Mouse (Mus musculus): Measurements from ENCODE around the gene Flnc. TPM values are rescaled to one million over a fixed set of nuclear protein-coding genes. Genes with fewer than 3 reads are reported as not detected.

The Flnc gene
- total RNA-seq, 2 experiments from 2014 or later, result not detected

DNA sequence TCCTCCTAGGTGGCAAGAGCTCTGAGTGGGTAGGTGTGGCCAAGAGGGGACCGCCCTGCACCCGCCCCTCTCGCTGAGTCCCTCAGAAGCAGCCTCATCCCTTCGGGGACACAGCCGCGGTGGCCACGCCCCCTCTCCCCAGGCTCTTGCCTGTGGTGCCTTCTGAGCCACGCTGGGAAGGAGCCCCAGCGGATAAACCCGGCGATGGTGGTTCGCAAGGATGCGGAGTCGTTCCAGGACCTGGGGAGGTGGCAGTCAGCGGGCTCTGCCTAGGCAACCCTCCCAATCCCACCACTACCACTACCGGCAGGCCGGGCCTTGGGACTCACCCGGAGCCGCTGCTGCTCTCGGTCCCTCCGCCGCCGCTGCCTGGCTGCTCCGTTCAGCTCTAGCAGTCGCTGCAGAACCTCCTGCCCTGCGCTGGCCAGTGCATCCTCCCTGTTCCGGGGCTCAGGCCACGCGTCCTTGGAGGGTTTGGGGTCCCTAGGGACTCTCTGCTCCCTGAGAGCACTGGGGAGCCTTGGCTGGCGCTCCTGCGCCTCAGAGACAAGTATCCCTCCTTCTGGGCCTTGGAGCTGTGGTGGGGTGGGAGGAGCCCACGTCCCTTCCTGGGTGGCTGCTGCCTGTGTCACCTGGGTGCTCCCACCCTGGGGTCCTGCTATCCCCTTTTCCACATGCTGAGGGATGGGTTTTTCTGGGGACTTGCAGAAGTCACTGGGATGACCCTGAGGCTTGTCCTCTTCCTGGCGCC, 41.1 kb downstream of the Flnc start:
- ATAC-seq (replicated peaks; ENCODE audit: low FRiP score, poor library complexity, severe bottlenecking), result peak; percentile 94

DNA sequence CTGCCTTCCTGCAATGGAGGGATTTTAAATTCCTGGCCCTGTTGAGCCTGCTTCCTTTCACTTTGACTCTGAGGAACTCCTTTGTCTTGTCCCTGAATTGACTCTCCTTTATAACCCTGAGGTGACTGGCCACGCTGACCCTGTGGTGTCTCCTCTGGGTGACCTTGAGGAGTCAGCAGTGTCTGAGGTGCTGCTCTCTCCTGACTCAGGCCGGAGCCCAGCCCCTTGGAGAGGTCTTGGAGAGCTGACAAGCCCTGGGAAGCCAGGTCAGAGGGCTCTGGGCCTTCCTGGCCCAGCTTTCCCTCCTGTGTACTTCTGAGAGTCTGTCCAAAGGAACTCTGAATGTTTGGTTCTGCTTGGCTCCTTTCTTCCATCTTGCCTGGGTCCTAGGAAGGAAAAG, 41.7 kb downstream of the Flnc start:
- no peak for ATAC-seq (replicated peaks; ENCODE audit: low FRiP score, poor library complexity, severe bottlenecking)

DNA sequence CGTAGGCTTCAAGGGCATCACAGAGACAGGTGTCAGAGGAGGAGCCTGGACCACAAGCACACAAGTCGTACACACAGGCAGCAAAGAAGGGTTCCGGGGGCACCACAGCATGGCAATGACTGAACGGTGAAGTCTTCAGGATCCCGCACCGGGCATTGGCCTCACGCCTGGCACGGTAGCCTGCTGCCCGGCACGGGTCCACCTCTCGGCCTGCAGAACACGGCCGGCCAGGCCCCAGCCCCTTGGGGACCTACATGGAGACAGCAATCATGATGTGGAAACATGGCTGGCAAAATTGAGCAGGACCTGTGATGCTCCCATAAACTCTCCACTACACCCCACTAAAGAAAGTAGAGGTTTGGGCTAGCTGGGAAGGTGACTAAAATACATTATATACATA, 49.6 kb downstream of the Flnc start:
- ATAC-seq (replicated peaks; ENCODE audit: low FRiP score, poor library complexity, severe bottlenecking), result no peak

DNA sequence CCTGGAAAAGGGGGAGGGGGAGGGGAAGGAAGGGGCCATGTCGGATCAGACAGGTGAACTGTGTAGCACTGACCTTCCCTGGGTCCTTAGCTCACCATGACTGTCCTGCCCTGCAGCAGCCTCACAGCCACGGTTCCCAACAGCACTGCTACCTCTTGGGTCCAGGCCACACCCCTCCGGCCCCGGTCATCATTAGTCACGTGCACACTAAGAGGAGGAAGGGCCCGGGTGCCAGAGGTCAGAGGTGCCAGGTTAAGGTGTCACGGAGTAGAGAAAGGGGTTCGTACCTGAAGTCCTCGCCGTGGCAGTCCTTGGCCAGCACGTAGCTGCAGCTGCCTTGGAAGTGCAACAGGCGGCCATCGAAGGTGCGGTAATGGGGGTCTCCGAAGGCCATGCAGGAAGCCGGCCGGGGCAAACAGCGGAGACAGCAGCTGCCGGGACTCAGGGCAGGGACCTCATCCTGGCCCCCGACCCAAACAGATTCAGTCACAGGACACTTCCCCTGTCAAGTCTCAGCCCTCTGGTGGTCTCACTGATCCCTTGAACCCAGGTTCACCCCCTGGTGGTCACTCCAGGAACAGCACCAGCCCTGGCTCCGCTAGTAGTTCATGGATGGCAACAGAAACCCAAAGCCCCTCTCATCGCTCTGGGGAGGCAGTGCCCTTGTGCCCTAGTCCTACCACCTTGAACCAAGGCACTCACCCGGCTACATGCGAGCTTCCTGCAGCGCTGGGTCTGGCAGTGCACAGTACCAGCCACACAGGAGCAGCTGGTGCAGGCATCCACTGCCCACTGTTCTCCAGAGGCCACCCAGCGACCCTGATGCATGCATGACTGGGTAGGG, 51.9 kb downstream of the Flnc start:
- peak; percentile 66 for ATAC-seq (replicated peaks; ENCODE audit: low FRiP score, poor library complexity, severe bottlenecking)

DNA sequence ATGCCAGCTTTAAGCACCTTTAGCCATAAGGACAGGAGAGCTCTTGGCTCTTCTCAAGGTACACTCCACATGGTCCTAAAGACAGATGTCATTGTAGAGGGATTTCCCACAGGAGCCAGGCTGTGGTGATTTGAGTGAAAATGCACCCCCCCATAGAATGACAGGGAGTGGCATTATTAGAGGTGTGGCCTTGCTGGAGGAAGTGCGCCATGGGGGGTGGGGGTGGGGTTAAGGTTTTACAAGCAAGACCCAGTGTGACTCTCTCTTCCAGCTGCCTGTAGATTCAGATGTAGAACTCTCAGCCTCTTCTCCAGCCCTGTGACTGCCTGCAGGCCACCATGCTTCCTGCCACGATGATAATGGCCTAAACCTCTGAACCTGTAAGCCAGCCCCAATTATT, 52.9 kb downstream of the Flnc start:
- ATAC-seq (replicated peaks; ENCODE audit: low FRiP score, poor library complexity, severe bottlenecking), result no peak

DNA sequence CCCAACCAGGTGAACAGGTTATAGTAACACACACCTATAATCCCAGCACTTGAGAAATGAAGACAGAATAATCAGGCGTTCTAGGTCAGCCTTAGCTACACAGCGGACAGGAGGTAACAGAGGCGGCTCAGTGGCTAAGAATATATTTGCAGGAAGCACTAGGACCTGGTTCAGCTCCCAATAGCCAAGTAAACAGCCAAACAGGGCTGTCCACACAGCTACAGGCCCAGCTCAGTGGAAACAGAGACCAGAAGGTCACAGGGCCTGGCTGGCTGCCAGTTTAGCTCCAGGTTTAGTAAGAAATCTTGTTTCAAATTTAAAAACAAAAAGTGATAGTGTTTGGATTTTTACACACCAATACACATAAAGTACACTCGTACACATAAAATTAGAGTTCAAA, 61.0 kb downstream of the Flnc start:
- ATAC-seq (replicated peaks; ENCODE audit: low FRiP score, poor library complexity, severe bottlenecking), result no peak

DNA sequence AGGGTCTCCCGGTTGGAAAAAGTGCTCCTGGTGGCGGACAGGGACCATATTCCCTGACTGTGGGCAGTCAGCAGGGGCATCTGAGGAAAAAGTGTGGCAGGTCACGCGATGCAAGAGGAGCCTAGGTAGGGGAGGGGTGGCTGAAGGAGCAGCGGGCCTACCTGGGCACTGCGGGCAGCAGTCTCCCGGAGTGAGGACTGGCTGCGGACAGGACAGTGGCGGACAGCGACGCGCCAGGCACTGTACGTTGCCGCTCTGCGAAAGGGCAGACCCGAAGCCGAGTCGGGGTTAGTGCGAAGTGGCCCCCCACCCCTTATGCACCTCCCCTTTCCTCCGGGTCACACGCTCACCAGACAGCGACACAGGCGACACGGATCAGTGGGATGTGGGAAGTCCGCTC, 63.2 kb downstream of the Flnc start:
- no peak for ATAC-seq (replicated peaks; ENCODE audit: low FRiP score, poor library complexity, severe bottlenecking)

DNA sequence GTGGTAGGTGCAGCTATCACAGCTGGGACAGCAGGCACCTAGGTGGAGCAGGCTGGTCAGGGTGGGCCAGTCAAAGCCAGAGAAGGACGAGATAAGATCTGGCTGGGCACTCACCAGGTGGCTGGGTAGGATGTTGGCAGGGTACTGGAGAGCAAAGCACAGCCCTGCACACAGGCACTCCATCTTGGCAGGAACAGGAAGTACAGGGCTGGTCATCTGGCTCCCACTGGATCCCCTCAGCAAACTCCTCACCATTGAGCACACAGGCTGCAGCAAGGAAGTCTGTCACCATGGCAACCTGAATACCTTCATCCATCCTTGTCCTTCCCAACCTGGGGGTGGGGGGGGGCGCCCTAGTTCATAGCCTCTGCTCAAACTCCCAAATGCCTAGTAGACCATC, 64.7 kb downstream of the Flnc start:
- ATAC-seq (replicated peaks; ENCODE audit: low FRiP score, poor library complexity, severe bottlenecking), result no peak

DNA sequence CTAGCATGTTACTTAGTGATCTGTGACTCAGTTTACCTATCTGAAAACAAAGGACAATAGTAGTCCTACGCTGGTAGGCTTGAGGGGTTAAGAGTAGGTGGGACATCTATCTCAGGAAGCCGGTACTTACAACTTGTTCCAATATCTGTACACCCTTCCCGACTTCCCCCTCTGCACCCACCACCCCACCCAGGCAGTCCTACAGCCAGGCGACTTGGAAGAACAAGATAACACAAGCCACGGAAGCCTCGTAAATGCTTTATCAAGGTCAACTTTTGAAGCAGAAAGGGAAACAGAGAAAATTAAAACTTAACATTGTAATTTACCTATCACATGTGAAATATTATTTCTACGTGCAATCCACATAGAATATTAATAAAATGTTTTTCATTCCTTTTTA, 67.1 kb downstream of the Flnc start:
- ATAC-seq (replicated peaks; ENCODE audit: low FRiP score, poor library complexity, severe bottlenecking), result no peak

DNA sequence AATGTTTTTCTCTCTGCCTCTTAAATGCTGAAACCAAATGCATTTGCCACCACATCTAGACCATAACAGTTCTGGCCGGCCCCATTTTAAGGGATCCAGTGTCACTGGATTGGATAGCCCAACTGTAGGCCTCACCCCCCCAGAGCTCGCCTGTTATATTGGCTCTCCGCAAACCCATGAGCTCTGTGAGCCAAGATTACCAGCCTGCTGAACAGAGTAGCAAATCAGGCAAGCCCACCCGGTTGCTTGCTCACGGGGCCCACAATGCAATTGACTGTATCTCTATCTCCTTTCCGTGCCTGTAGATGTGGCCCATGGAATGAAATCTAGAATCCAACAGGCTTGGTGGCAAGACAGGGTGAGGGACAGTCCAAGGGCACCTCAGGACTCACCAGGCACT, 67.8 kb downstream of the Flnc start:
- ATAC-seq (replicated peaks; ENCODE audit: low FRiP score, poor library complexity, severe bottlenecking), result no peak

DNA sequence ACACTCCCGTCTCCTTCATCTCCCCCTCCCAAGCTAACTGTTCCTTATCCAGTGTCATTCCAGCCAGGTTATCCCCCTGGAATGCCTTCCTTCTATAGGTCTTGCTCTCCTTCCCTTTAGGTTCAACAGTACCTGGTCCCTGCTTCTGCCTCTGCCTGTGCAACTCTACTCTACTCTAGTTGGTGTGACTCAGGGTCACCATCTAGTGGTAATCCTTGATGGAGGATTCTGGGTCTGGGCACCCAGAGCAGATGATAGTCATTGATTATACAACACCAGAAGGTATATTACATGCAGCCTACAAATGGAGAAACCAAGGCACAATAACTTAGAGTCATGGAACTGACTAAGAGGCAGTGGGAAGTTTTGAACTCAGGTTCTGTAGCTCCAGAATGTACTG, 68.5 kb downstream of the Flnc start:
- ATAC-seq (replicated peaks; ENCODE audit: low FRiP score, poor library complexity, severe bottlenecking), result no peak

DNA sequence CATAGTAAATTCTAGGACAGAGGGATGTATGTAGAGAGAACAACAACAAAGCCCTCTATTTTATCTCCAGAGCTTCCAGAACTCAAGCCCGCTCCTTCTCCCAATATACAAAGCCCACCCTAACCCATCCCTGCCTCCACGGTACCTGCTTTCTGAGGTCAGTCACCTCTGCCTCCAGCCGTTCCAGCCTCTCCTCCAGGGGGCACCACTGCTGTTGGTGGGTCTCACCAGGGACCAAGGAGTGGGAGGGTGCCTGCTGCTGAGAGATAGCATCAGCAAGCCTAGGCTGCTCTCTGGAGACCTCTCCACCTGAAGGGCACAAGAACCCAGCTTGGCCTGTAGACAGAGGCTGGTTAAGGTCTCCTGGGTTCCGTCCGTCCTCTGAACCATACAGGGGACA, 72.4 kb downstream of the Flnc start:
- no peak for ATAC-seq (replicated peaks; ENCODE audit: low FRiP score, poor library complexity, severe bottlenecking)

DNA sequence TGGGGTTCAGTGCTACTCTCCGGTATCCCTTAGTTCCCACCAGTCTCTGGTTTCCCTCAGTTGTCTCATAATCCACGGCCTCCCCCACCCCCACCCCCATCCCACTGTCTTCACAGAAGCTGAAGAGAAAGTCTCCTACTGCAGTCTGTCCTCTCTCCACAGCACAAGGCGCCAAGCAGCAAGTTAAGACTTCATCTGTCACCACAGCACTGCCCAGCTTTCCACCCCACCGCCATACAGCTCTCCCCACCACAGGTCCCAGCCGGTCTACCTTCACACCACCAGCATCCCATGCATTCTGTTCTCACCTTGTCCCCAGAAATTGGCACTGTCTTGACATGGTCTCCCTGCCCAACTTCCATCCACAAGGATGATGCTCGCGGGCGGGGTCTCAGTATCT, 73.8 kb downstream of the Flnc start:
- no peak for ATAC-seq (replicated peaks; ENCODE audit: low FRiP score, poor library complexity, severe bottlenecking)

DNA sequence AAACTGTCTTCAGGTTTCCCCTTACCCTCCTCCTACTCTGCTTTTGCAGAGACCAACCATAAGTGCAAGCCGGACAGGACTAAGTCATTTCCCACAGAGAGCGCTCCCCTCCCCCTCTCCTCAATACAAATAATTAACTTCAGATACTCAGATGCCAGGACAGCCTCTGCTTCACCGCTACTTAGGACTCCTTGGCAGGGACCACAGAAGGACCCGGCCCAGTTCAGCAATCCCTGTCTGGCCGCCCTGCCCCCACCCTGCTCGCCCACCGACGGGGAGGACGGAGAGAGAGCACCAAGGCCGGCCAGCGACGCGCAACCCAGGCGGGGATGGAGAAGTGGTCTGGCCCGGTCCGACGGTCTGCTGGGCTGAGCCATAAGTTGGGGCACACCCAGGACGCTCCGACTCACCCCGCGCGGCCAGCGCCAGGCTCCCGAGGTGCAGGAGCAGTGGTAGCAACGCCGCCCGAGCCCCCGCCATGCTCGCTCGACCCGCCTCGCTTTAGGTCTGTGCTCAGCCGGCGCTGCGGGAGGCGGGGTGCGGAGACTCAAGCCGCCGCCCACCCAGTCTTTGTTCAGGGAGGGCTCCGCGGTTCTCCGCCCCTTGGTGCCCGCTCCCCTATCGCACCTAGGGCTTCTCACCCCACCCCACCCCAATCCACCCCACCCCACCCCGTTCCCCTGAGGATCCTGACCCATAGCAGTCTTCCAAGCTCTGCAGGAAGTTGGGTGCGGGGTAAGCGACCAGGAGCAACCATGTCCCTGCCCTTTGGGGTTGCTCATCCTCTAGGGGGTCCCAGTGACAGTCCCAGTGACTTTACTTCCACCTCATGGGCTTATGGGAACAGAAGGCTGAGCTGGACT, 74.6 kb downstream of the Flnc start, which contains the start of gene Kcp:
TSS of gene Kcp (minus strand) at position 506 of the 863 bp plus-strand sequence.
- no peak for ATAC-seq (replicated peaks; ENCODE audit: low FRiP score, poor library complexity, severe bottlenecking)

DNA sequence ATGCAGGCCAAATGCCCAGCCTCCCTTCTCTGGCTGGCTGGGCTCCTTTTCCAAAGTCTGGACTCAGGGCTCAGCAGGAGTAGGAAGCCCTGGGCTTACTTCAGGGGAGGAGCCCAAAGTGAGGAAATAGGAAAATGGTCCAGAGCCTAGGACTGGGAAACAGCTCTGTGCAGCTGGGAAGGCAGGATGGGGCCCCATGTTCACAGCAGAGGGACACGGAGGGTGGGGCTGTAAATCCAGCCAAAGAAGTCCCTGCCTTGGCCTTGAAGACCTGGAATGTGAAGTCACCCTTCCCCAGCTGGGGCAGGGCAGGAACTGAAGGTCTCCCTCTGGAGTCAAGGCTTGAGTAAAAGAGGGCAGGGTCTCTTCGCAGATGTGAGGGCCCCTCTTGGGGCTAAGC, 76.0 kb downstream of the Flnc start:
- no peak for ATAC-seq (replicated peaks; ENCODE audit: low FRiP score, poor library complexity, severe bottlenecking)

Other genes starting within 250 kb of the Flnc start
- gene Impdh1, start 216.9 kb upstream of the Flnc start, total RNA-seq (2015; ENCODE audit: low replicate concordance), result 9.6 and 12.3 TPM in 2 replicates
- gene Impdh1, start 216.9 kb upstream of the Flnc start, total RNA-seq (2017; ENCODE audit: low replicate concordance), result 11.2 and 34.7 TPM in 2 replicates
- 0.96 and 2.7 TPM in 2 replicates for gene Hilpda, start 160.8 kb upstream of the Flnc start, total RNA-seq (2015; ENCODE audit: low replicate concordance)
- 2.0 TPM in 1 of 2 replicates, not detected in the other for gene Hilpda, start 160.8 kb upstream of the Flnc start, total RNA-seq (2017; ENCODE audit: low replicate concordance)
- gene Fam71f2, start 153.7 kb upstream of the Flnc start, total RNA-seq (2015; ENCODE audit: low replicate concordance), result not detected in 2 replicates
- not detected in 2 replicates for gene Fam71f2, start 153.7 kb upstream of the Flnc start, total RNA-seq (2017; ENCODE audit: low replicate concordance)
- gene Fam71f1, start 114.1 kb upstream of the Flnc start, total RNA-seq (2015; ENCODE audit: low replicate concordance), result not detected in 2 replicates
- gene Fam71f1, start 114.1 kb upstream of the Flnc start, total RNA-seq (2017; ENCODE audit: low replicate concordance), result not detected in 2 replicates
- gene Calu, start 85.2 kb upstream of the Flnc start, total RNA-seq (2015; ENCODE audit: low replicate concordance), result 23.1 and 25.1 TPM in 2 replicates
- 34.1 and 52.3 TPM in 2 replicates for gene Calu, start 85.2 kb upstream of the Flnc start, total RNA-seq (2017; ENCODE audit: low replicate concordance)
- gene Opn1sw, start 44.8 kb upstream of the Flnc start, total RNA-seq (2015; ENCODE audit: low replicate concordance), result not detected in 2 replicates
- gene Opn1sw, start 44.8 kb upstream of the Flnc start, total RNA-seq (2017; ENCODE audit: low replicate concordance), result not detected in 2 replicates
- gene Ccdc136, start 36.9 kb upstream of the Flnc start, total RNA-seq (2015; ENCODE audit: low replicate concordance), result not detected in 2 replicates
- gene Ccdc136, start 36.9 kb upstream of the Flnc start, total RNA-seq (2017; ENCODE audit: low replicate concordance), result not detected in 2 replicates
- gene Atp6v1f, start 34.5 kb downstream of the Flnc start, total RNA-seq (2015; ENCODE audit: low replicate concordance), result 61.9 and 77.2 TPM in 2 replicates
- gene Atp6v1f, start 34.5 kb downstream of the Flnc start, total RNA-seq (2017; ENCODE audit: low replicate concordance), result 27.2 and 37.2 TPM in 2 replicates
- gene Atp6v1fnb, start 38.2 kb downstream of the Flnc start, total RNA-seq (2015; ENCODE audit: low replicate concordance), result not detected in 2 replicates
- not detected in 2 replicates for gene Atp6v1fnb, start 38.2 kb downstream of the Flnc start, total RNA-seq (2017; ENCODE audit: low replicate concordance)
- gene Kcp, start 74.7 kb downstream of the Flnc start, total RNA-seq (2015; ENCODE audit: low replicate concordance), result not detected in 2 replicates
- gene Kcp, start 74.7 kb downstream of the Flnc start, total RNA-seq (2017; ENCODE audit: low replicate concordance), result not detected in 2 replicates
- gene Irf5, start 93.4 kb downstream of the Flnc start, total RNA-seq (2015; ENCODE audit: low replicate concordance), result 11.9 and 14.4 TPM in 2 replicates
- 6.6 and 12.5 TPM in 2 replicates for gene Irf5, start 93.4 kb downstream of the Flnc start, total RNA-seq (2017; ENCODE audit: low replicate concordance)
- gene Tnpo3, start 176.6 kb downstream of the Flnc start, total RNA-seq (2015; ENCODE audit: low replicate concordance), result 16.3 and 34.7 TPM in 2 replicates
- 22.6 and 26.1 TPM in 2 replicates for gene Tnpo3, start 176.6 kb downstream of the Flnc start, total RNA-seq (2017; ENCODE audit: low replicate concordance)

All from erythroblast, adult 5-6 weeks (primary cell).